Mouse (Mus musculus): ENCODE measurements around the gene Zbtb42. TPM values are rescaled to one million over a fixed set of nuclear protein-coding genes. Genes with fewer than 3 reads are reported as not detected.

The Zbtb42 gene
- polyA plus RNA-seq, 2 experiments from 2014 or later: 2.8 to 2.9 TPM

DNA sequence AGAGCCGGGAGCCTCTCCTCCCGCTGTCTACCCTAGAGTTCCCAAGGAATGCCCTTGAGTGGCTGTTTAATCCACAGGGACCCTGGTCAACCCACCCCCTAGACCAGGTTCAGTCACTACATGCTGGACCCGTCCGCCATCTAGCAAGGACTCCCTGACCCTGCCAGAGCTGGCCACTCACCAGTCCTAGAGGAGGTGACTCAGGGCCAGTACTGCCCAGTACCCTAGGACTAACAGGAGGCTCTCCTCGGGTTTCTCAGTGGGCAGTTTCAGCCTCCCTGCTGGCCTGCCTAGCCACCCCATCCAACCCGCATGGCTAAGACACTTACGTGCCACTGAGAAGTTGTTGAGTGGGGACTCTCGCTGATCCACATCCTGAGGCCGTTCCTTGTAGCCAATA is 16.8 kb upstream of the Zbtb42 start:
- ATAC-seq: no peak

DNA sequence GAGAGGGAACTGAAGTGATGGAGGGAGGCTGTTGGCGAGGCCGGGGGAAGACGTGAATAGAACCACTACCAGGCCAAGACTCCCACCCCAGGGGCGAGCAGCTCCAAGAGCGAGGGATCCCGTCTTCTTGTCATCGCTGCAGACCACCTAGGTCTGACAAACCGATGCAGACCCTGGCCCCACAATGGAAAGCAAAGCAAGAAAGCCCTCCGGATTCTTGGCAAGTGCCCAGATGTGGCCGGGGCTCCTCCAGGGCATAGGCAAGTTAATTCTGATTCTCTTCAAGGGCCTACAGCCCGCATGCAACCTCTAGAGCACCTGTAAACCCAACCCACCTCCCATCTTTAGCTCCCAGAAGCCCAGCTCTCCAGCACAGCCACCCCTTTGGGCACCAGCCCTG is 15.3 kb upstream of the Zbtb42 start:
- no peak for ATAC-seq

DNA sequence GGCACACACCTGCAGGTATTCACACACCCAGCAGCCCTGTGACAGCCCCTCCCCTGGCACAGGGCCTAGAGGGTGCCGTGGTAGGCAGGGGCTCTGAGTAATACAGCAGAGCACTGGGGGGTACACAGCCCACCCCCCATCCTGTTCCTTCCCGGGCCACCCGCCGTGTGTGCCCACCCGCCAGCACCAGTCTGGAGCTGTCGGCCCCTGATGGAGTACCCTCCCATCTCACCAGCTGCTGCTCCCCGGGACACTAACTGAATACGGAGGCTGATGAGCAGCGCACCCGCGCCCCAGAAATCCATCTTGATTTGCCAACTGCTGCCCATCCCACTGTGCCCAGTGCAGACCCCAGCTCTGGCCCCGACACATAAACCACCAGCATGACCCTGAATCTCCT is 14.9 kb upstream of the Zbtb42 start:
- no peak for ATAC-seq

DNA sequence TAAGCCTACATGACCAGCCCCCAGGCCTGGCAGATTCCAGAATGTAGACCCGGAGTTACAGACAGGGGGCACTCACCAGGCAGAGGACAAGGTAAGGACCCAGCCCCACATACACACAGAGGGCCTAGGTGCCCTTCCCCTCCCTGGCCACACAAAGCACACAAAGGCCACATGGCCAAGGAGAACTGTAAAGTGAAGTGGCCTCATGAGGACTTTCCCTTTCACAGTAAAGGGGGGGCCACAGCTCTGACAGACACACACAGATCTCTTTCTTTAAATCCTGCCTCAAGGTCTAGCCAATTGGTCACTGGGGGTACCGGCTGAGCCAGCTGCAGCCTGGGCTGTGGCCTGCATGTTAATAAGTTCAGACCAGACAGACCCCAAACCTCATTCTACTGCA is 14.5 kb upstream of the Zbtb42 start:
- no peak for ATAC-seq

DNA sequence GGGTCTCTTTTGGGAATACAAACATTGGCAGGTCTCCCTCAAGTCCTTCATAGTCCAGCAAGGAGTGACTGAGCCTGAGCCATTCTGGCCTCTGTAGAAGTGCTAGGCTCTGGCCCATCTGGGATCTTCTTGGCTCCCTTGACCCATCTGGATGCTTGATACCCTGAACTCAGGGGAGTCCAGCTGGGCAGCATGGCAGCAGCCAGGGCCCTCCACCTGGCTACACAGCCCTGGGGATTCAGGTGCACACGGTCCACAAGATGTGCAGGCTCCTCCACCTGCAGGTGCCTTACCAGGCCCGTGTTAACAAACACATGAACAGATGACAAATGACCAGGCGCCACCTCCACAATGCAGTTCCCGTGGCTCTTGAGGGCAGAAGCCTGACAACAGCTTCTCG is 14.0 kb upstream of the Zbtb42 start:
- ATAC-seq: no peak

DNA sequence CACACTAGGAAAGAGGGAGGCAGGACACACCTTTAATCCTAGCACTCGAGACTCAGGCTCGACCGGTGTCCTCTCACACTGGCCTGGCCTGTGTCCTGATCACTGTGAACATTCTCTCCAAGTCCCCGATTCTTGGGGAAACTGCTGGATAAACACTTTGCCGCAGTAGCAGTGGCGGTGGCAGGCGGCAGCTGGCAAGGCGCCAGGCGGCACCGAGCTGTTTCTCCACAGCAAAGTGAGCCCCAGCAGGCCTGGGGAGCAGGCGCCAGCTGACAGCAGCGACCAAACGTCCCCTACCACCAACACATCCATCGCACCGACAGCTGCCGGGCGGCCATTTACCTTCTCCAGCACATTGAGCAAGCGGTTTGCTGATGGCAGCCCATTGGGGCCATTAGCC is 13.2 kb upstream of the Zbtb42 start:
- ATAC-seq: no peak

DNA sequence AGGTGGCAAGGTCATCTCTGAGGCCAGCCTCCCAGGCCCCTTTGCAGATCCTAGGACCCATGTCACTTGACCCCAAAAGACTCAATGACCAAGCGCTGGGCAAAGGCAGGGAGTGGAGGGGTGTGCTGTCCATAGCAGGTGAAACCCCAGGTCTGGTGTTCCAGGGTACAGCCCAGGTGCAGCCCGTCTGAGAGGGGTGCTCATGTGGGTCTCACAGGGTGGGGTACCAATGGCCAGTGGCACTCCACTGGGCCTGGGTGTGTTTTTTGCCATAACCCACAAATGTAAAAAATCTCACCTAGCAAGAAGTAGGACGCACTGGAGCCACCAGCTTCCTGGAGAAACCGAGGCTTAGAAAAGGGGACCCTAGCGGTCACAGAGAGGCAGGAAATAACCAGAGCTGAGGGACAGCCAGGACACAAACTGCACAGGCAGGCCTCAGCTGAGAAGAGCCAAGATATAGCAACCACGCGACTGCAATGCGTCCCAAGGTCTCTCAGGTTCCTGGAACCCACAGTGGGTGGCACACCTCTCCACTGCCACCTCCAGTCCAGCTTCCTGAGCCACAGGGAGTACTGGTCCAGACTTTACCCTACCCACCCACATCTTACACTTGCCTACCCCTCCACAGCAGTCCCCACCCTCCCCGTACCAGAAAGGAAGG is 12.6 kb upstream of the Zbtb42 start:
- no peak for ATAC-seq

DNA sequence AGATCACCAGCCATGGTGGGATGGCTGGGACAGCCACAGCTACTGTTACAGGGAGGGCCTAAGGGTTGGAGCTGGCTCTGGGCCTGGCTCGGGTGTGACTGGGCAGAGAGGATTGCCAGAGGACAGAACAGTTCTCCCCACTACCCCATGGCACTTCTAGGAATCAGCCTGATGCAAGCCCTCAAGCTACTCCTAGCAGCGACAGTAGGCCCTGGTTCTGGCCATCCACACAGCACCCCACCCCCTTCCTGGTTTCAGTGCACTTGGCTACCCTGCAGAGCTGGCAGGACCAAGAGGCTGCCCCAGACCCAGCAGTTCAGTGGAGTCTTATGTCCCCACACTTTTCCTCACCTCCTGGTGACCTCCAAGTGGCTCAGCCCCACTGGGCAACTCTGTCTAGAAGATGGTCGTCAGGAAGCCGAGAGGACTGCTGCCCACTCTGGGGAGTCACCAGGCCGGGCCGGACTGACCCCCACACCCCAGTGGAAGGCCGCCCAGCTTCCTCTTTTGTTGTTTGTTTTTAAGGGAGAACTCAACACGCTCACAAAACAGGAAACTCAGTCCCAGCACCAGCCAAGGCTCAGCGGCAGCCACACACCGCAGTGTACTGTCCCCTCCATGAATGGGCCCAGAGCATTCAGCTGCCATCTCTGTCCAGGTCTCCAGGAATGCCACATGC is 10.9 kb upstream of the Zbtb42 start:
- no peak for ATAC-seq

DNA sequence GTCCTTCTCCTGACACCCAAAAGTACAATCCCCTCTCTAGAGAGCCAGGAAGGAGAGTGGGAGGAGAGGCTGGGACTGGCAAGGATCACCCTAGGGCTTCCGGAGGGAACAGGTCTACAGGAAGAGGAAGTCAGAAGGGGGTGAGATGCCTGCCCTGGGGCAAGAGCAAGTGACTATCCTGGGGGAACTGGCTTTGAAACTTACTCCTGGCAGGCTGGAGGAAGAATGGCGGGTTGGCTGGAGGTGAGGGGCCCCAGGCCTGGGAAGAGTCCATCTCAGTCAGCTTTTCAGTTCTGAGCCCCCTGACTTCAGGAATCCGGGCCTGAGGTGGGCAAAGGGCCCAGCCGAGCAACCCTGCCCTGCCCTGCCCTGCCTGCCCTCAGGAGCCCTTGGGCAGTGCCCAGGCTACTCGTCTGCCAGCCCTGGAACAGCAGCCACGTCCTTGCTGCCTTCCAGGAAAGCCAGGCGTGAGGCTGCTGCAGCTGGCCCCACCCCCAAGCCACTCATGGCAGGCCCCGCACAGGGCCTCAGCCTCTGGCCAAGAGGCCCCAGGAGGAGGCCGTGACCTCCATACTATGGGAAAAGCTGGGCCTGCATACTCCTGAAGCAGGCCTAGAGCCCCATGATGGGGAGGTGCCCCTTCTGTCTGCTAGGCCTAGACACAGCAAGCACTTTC is 7.8 kb upstream of the Zbtb42 start:
- no peak for ATAC-seq

DNA sequence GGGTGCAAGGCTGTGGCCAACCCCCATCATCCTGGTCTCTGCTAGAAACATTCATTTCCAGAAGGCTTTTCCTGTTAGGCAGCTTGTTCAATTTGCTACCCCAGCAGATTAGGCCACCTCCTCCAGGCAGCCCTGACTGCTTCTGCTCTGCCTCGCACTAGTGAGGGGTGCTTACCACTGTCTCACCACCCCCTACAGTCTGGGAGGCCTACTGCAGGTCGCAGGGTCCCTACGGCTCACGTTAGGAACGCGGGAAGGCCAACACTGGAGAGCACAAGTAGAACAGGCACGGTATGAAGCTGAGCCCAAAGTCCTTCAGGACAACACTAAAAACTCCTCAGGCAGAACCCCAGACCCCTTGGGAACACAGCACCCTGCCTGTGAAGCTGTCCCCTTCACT is 6.7 kb upstream of the Zbtb42 start:
- ATAC-seq: no peak

DNA sequence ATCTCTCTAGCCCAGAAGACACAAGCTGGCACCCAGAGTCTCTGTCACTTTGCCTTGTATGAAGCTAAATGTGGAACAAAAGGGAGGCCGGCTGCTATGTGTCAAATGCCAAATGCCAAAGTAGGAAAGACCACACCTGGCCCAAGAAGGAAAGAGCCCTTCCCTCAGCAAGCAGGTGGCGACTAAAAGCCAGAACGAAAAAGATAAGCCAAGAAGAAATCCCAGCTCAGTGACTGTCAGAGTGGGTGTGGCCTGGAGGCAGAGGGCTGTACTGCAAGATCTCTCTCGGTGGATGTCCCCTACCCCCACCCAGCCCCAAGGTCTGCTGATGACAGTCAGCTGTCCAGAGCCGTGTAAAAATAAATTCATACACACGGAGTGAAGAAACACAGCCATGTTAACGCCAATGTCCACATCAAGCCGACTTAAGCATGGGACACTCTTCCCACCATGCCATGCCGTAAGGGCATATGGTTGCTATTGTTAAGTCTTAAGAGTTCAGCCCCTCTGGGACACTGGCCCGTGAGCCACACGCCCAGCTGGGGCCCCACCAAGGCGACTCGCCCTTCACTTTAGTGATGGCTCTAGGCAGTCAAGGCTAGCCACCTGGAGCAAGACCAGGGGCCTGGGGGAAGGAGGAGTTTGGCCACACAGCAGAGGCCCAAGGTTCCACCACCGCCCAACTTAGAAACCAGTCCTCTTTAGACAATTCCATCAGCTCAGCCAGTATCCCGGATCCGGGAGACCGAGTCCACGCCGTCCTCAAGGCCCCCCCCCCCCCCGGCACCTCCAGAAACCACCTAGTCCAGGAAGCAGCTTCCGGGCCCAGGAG is 5.7 kb upstream of the Zbtb42 start:
- no peak for ATAC-seq

DNA sequence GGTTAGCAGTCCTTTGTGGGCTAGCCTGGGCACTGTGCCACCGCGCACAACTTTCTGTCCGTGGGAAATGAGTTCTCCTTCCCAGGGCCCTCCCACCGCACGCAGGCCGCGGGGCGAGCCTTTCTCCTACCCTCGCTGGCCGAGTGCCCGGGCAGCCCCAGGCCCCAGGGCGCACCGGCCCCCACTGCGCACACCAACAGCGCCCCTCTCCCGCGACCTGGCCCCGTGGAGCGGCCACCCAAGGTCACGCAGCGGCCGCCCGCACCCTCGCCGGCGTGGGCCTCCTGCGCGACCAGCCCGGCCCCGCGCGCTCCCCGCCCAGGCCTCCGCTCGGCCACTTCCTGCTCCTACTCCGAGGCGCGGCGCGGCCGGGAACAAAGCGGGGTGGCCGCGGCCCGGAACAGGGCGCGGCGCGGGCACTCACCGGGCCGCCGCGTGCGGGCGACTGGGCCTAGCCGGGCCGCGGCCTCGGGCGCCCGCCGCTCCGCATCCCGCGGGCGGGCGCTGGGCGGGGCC is 5.0 kb upstream of the Zbtb42 start:
- peak; percentile 40 for ATAC-seq

DNA sequence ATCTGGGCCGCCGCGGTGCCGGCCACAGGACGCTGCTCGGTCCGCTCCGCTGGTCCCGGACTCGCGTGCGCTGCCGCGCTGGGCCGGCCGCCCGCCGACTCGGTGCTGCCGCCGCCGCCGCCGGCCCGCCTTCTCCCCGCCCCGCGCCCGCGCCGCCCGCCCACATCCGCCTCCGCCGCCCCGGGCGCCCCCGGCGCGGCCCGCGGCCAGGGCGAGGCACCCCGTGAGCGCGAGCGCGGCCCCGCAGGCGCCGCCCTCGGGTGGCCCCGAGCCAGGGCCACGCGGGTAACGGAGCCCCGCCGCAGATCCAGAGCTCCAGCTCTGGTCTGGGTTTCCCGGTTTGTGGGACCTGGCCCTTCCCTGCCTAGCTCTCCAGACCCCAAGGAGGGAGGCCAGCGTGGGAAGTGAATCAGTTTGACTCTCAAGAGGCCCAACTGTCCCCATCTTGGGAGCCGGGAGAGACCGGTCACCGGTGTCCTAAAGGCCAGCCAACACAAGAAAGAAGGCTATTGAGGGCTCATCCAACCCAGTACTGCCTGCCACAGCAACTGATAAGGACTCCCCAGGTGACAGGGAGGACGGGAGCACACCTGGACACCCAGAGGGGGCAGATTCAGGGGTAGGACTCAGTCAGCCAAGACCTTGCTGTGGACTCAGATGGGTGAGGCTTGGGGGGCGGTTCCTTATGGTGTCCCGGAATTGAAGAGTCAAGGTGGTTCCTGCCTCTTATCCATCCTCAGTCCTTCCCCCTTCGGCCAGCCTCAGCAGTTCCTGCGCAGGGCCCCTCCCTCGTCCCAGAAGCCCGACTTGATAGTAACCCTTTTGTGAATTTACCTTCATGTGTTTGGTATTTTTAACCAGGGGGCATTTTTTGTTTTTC is 4.3 kb upstream of the Zbtb42 start, which contains the start of gene Akt1:
Gene Akt1, minus strand, starts transcription at position 753 of the 880 bp plus-strand sequence.
- peak; percentile 35 for ATAC-seq

DNA sequence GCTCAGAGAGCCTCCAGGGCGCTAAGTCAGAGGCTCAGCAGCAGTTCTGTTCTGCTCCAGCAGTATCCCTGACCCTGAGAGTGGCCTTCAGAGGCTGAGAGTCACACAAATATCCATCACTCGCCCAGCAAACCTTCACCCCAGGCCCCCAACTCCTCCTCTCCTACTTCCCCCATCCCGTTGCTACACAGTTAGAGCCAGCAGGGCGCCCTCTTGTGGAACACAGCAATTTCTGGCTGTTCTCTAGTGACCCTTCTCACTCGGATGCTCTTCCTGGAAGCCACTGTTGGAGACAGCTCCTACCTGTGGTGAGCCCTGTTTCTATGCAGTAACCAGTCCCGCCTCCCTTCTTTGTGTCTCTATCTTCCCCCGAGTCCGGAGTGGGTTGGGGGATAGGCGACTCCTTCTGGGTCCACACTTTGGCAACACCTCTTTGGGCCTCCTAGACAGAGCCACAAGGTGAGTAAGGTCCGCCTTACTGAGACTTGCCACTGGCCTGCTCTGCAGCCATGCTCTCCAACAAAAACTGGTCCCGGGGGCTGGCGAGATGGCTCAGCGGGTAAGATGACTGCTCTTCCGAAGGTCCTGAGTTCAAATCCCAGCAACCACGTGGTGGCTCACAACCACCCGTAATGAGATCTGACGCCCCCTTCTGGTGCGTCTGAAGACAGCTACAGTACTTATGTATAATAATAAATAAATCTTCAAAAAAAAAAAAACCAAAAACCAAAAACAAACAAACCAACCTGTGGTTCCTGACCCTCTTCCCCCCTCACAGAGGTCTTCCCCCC is 3.2 kb upstream of the Zbtb42 start:
- peak; percentile 70 for ATAC-seq

DNA sequence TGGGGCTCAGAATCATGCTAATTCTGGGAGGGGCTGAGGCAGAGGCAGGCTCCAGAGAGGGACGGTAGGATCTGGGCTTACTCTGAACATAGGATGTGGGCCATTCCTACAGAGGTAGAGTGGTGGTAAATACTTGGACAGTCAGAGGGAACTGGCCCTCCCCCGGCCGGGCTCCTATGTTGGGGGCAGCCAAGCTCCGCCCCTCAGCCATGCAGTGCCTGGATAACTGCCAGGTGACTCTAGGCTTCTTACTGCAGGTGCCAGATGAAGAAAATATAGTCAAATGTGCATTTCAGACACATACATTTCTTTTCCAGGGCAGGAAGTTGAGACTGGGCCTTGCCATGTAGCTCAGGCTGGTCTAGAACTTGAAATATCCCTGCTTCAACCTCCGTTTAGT is 1.6 kb upstream of the Zbtb42 start:
- ATAC-seq: no peak

DNA sequence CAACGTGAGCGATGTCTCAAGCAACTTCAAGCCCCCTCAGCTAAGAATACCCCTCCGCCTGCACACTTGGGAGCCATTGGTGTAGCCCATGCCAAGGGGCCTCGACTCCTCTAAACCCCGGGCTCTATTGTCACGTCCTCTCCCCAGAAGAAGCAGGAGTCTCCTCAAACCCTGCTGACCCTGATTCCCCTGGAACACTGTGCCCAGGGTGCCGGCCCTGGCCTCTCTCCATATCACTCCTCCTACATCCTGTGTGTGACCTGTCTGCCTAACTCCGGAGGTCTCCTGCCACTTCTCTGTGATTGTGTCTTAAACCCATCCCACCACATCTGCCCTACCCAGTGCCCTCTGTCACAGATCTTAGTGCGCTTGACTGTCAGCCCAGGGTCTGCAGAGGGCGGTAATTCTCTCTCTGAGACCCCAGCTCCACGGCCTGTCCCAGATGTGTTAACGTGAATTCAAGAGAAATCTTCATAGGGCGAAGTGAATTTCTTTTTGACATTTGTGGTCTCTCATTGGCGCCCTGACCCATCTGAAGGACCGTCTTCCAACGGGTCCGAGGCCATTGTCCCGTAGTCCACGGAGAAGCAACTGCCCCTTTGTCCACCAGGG is 579 bp upstream of the Zbtb42 start:
- no peak for ATAC-seq

DNA sequence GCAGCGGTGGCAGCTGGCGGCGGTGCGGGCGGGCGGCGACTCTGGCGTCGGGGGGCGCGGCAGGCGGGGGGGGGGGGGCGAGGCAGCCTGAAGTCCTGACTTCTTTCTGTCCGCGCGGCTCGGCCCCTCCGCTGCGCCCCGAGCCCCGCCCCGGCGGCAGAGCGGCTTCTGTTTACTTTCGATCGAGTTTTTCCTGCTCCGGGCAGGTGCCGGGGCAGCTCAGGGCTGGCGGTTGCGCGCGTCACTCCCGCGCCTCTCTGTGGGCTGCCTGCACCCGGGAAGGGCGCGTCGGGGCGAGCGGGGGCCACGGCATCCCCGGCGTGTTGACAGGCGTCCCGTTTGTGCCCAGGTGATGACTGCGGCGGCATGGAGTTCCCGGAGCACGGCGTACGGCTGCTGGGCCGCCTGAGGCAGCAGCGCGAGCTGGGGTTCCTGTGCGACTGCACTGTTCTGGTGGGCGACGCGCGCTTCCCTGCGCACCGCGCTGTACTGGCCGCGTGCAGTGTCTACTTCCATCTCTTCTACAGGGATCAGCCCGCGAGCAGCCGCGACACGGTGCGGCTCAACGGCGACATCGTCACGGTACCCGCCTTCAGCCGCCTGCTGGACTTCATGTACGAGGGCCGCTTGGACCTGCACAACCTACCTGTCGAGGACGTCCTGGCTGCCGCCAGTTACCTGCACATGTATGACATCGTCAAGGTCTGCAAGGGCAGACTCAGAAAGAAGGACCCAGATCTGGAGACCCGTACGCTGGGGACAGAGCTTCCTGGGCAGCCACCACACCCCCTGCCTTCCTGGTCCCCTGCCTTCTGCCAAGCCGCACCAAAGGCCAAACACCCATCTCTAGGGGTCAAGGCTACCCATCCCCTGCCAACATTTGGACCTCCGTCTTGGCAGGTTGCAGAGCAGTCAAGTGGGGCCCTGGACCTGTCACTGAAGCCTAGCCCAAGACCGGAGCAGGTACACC is 684 bp downstream of the Zbtb42 start:
- ATAC-seq: peak; percentile 19

DNA sequence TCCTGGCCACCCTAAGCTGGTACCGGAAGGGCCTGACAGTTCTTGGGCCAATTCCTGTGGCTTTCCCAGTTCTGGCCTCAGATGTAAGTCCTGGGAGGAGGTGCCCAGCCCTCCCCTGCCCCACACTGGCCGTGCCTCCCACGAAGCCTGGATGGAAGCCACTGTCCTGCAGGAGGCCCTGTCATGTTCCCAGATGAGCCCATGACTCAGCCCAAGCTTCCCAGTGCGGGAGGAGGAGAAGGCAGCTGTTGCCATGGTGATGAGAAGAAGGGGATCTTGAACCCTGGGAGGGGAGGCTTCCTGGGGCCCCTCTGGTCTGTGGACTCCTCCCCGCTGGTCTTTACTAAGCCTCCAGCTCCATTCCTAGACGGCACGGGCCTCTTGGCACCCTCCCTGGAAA is 4.7 kb downstream of the Zbtb42 start:
- no peak for ATAC-seq

DNA sequence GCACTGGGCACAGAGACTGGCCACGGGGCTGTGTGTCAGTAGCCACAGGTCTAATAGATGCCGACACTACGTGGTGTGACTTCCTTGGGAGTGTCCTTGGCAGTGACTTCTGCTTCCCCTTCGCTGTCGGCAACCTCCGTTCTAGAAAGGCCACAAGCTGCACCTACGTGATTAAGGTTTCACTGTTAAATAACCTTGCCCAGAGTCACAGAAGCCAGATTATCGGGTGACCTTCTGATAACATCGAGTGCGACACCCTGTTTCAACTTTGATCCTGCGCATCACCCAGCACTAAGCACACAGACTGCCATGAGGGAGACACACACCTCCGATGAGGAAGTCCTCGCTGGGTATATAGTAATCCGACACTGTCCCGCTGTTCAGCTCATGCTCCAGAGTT is 9.8 kb downstream of the Zbtb42 start:
- ATAC-seq: peak; percentile 35

All from CD4-positive, CD25-positive, alpha-beta regulatory T cell, adult 4 months (primary cell).